Mouse (Mus musculus): ENCODE results near the gene Tnip1. TPM values are rescaled to one million over a fixed set of nuclear protein-coding genes. Genes with fewer than 3 reads are reported as not detected.

Gene Tnip1
- total RNA-seq, 2 experiments from 2014 or later: 27.1 to 29.8 TPM

GRCm38 (mm10) chr11:54862621-54863520, 99.8 kb downstream of the Tnip1 start:
- intact Hi-C loops (cut with DNase I): loop anchor here (1.0 to 2.0 kb wide), 2 partner anchors 76 to 160 kb away; partner anchors contain the start of gene Cdc42se2
- no peak for DNase-seq (ENCODE audit: low spot score)

- intact Hi-C loops (cut with DNase I): loop anchor here (2.0 kb wide), 1 partner anchor 75 kb away; the partner anchor contains the start of gene Cdc42se2
- DNase-seq (ENCODE audit: low spot score): no peak
Observed at GRCm38 (mm10) chr11:54861471-54862420, 101.0 kb downstream of the Tnip1 start.

Other genes starting within 250 kb of the Tnip1 start
- 10 to 100 TPM; 25.8 to 29.0 TPM for gene Cdc42se2, start 175.2 kb downstream of the Tnip1 start, total RNA-seq (2021)
- 10 to 100 TPM; 34.6 to 47.1 TPM for gene Lyrm7, start 102.0 kb downstream of the Tnip1 start, total RNA-seq (2021)
- gene Hint1, start 96.5 kb downstream of the Tnip1 start, total RNA-seq (2021): 100 to 1,000 TPM; 290 to 301 TPM
- 100 to 1,000 TPM; 177 to 178 TPM for gene Gpx3, start 60.5 kb downstream of the Tnip1 start, total RNA-seq (2021)
- 100 to 1,000 TPM; 240 to 246 TPM for gene Anxa6, start 70.5 kb upstream of the Tnip1 start, total RNA-seq (2021)
- gene Ccdc69, start 115.2 kb upstream of the Tnip1 start, total RNA-seq (2021): 10 to 100 TPM; 11.4 to 13.4 TPM
- 10 to 100 TPM; 10.6 to 10.9 TPM for gene Gm2a, start 135.2 kb upstream of the Tnip1 start, total RNA-seq (2021)
- not detected for gene Slc36a3, start 188.8 kb upstream of the Tnip1 start, total RNA-seq (2021)
- gene Slc36a2, start 222.2 kb upstream of the Tnip1 start, total RNA-seq (2021): 10 to 100 TPM; 14.2 to 14.8 TPM
- gene Slc36a1, start 241.4 kb upstream of the Tnip1 start, total RNA-seq (2021): 10 to 100 TPM in 1 of 2 experiments, 1 to 10 TPM in 1; 9.7 to 13.6 TPM